Mouse (Mus musculus): ENCODE measurements around the gene Fam57b. TPM values are rescaled to one million over a fixed set of nuclear protein-coding genes. Genes with fewer than 3 reads are reported as not detected.

The Fam57b gene
- polyA plus RNA-seq, 1 experiment from 2014 or later, result 0.33 TPM

DNA sequence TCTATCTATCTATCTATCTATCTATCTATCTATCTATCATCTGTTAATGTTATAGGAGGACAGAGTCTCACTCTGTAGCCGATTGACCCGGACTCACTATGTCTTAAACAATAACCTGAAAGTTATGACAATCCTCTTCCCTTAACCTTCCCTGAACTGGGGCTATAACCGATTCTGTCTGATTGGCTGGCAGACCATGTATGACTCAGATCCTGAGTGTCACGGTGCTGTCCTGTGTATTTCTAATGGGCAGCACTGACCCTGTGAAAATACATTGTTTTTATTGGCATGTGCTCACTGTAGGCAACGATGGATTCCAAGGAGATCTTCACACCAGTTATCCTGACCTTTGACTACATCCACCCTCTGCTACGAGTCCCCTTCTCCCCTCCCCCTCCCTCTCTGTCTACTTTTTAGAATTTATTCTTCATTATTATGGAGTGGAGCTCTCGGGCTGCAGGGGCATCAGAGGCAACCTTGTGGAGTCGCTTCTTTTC, 18.3 kb downstream of the Fam57b start:
- WGBS, result 73% methylated on average over 8 of the region's 8 CpGs
- no peak overlapping the region for H3K27ac ChIP-seq
- ATAC-seq (ENCODE audit: insufficient number of reproducible peaks, insufficient read depth, low FRiP score, low TSS enrichment, low read depth), result no peak

DNA sequence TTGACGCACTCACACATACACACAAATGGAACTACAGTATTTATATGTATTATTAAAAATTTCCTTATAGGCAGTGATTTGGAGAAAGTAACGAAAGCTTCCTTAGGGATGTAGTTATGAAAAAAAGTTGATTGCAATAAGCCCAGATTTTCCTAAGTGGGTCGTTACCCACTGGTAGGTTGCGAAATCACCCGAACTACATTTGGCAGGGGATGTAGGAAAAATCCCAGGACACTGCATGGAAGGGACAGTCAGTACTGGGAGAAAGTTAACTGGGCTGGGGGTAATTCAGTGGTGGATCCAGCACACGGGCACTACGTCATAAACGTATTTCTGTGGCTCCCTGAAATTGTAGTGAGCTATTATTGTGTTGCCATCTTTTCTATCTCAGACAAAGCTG, 19.0 kb downstream of the Fam57b start:
- Histone ChIP-seq H3K9me3 (no peaks in the 10 kb centered on the region), H3K36me3 (no peaks in the 10 kb centered on the region), H3K4me1 (replicated peaks) (no peaks in the 10 kb centered on the region), H3K4me3 (replicated peaks) (no peak overlapping the region), H3K27ac (no peak overlapping the region), H3K27me3 (peaks cover 9% of the 10 kb centered on the region; the same call in 1 of the 2 replicates), H3K9ac (replicated peaks) (no peak overlapping the region), H3K4me2 (no peak overlapping the region)
- 82% methylated on average over 8 of the region's 8 CpGs for WGBS
- ATAC-seq (ENCODE audit: insufficient number of reproducible peaks, insufficient read depth, low FRiP score, low TSS enrichment, low read depth), result no peak

More for the DNA sequence above, 18.3 kb downstream of the Fam57b start:
- no peak overlapping the region for H3K4me3 ChIP-seq (replicated peaks)
- no peaks in the 10 kb centered on the region for H3K4me1 ChIP-seq (replicated peaks)
- peaks cover 9% of the 10 kb centered on the region; the same call in 1 of the 2 replicates for H3K27me3 ChIP-seq
- no peaks in the 10 kb centered on the region for H3K36me3 ChIP-seq
- H3K9me3 ChIP-seq, result no peaks in the 10 kb centered on the region
- no peak overlapping the region for H3K4me2 ChIP-seq
- no peak overlapping the region for H3K9ac ChIP-seq (replicated peaks)

DNA sequence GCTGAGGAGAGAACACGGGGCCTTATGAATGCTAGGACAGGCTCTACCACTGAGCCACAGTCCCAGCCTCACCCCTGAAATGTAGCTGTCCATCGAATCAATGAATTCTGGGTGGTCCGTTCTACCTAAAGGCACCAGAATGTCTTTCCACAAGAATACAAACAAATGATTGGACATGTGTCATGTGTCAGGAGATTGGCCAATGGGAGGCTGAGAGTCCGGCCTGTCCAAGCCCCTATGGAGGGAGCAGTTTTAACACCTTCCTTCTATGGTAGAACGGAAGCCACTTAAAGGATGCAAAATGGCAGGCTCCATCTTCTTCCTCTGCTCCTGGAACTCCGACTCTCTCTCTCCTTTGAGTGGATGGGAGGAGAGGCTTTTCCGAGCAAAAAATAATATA, 20.1 kb downstream of the Fam57b start:
- Histone ChIP-seq H3K9me3 (no peaks in the 10 kb centered on the region), H3K9ac (replicated peaks) (no peak overlapping the region), H3K4me1 (replicated peaks) (0 out of 2 replicates have a peak, but pooled peaks cover under 1% of the 10 kb centered on the region), H3K27ac (no peak overlapping the region), H3K36me3 (no peaks in the 10 kb centered on the region), H3K27me3 (peaks cover 16% of the 10 kb centered on the region), H3K4me3 (replicated peaks) (no peak overlapping the region), H3K4me2 (no peak overlapping the region)
- ATAC-seq (ENCODE audit: insufficient number of reproducible peaks, insufficient read depth, low FRiP score, low TSS enrichment, low read depth), result no peak
- WGBS, result 88% methylated on average over 7 of the region's 7 CpGs

DNA sequence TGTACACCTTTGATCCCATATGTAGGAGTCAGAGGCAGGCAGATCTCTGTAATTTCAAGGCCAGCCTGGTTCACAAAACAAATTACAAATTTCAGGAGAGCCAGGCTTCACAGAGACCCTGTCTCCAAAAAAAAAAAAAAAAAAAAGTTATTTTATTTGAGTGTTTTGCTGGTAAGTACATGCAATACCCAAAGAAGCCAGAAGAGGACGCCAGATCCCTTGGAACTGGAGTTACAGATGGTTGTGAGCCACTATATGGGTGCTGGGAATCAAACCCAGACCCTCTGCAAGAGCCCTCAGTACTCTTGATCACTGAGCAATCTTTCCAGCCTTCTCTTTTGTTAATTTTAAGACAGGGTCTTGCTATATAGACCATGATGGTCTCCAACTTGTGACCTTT, 21.4 kb downstream of the Fam57b start:
- no peak overlapping the region for H3K4me2 ChIP-seq
- H3K36me3 ChIP-seq, result no peaks in the 10 kb centered on the region
- no peak overlapping the region for H3K9ac ChIP-seq (replicated peaks)
- WGBS, result 29% methylated on average over 1 of the region's 1 CpGs
- H3K4me3 ChIP-seq (replicated peaks), result no peak overlapping the region
- H3K9me3 ChIP-seq, result no peaks in the 10 kb centered on the region
- no peak overlapping the region for H3K27ac ChIP-seq
- H3K4me1 ChIP-seq (replicated peaks), result peaks cover 11% of the 10 kb centered on the region
- H3K27me3 ChIP-seq, result peaks cover 22% of the 10 kb centered on the region
- no peak for ATAC-seq (ENCODE audit: insufficient number of reproducible peaks, insufficient read depth, low FRiP score, low TSS enrichment, low read depth)

DNA sequence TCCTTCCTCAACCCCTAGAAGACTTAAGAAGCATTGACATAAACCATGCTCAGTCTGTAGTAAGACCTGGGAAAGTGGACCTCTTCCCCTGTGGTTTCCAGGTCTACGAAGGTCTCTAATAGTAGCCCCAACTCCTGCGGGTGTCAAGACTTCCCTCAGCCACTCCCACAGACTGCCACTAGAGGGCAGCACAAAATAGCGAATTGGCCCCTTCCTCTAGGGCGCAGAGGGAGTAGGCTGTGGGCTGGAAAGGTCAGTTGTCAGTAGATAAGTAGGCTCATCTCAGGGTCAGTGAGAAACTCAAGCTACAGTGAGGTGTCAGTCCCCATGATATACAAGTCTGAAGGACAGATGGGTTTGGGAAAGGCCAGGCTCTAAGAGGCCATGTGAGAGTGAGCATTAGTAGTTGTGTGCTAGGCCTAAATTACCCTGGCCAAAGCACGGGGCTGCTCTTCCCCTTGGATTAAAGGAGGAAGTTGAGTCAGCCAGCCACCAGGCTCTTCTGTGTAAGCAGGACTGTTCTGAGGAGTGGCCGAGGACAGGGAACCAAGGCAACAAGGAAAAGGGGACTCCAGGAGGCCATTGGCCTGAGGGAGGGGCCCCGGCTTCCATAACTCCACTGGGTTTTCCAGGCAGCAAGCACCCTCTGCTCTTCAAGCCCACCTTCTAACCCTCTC, 24.5 kb downstream of the Fam57b start:
- H3K4me2 ChIP-seq, result no peak overlapping the region

DNA sequence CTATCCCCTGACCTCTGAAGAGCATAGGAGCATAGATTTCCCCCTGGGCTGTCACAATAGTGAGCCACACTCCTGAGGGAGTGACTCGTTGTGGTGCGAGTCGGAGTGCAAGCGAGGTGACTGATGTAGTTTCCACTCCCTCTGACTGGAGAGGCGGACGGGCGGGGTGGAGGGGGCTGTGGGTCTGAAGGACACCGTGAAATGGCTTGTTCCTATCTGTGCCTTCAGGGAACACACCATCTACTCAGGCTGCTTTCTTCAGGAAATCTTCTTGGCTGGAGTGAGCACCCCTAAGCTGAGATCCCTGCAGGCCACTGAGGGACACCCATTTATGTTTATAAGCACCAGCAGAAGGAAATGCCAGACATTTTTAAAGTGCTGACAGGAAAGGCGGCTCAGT, 25.3 kb downstream of the Fam57b start:
- Histone ChIP-seq H3K27ac (no peak overlapping the region), H3K27me3 (peaks cover 45% of the 10 kb centered on the region), H3K36me3 (no peaks in the 10 kb centered on the region), H3K4me3 (replicated peaks) (0 out of 2 replicates have a peak overlapping the region, but pooled peaks have one; percentile 33), H3K9me3 (no peaks in the 10 kb centered on the region), H3K9ac (replicated peaks) (no peak overlapping the region), H3K4me1 (replicated peaks) (peaks cover 11% of the 10 kb centered on the region), H3K4me2 (peak overlapping the region; percentile 56)
- 7% methylated on average over 9 of the region's 9 CpGs for WGBS
- ATAC-seq (ENCODE audit: insufficient number of reproducible peaks, insufficient read depth, low FRiP score, low TSS enrichment, low read depth), result no peak

More for the DNA sequence above, 24.5 kb downstream of the Fam57b start:
- 19% methylated on average over 7 of the region's 7 CpGs for WGBS
- no peaks in the 10 kb centered on the region for H3K36me3 ChIP-seq
- H3K9ac ChIP-seq (replicated peaks), result no peak overlapping the region
- H3K9me3 ChIP-seq, result no peaks in the 10 kb centered on the region
- H3K27ac ChIP-seq, result no peak overlapping the region
- ATAC-seq (ENCODE audit: insufficient number of reproducible peaks, insufficient read depth, low FRiP score, low TSS enrichment, low read depth), result no peak
- H3K4me1 ChIP-seq (replicated peaks), result peaks cover 11% of the 10 kb centered on the region
- H3K4me3 ChIP-seq (replicated peaks), result no peak overlapping the region
- peaks cover 45% of the 10 kb centered on the region for H3K27me3 ChIP-seq

DNA sequence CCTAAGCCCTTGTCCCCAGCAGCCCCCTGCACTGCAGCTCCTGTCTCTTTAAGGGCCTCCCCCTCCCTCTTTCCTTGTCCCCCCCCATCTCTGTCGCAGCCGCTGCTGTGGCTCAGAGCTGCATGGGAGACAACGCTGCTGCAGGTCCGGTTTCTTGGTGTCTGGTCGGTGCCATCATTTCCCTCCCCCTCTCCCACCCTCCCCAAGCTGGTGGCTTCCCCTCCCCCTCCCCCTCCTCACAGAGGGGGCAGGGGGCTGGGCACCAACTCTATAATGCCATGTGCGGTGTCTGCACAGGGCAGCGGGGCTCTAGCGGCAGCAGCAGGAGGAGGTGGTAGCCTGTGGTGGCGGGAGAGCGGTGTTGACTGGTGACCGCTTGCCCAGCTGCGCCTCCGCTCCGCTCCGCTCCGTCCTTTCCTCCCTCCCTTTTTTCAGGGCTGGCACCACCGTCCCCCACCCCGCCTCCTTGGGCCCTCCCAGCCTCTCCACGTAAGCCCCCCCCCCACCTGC, 25.8 kb downstream of the Fam57b start:
- Histone ChIP-seq H3K9me3 (no peaks in the 10 kb centered on the region), H3K27me3 (peaks cover 45% of the 10 kb centered on the region), H3K4me3 (replicated peaks) (peak overlapping the region; percentile 33), H3K27ac (no peak overlapping the region), H3K9ac (replicated peaks) (peak overlapping the region; percentile 45; the same call in 1 of the 2 replicates), H3K4me1 (replicated peaks) (peaks cover 11% of the 10 kb centered on the region), H3K36me3 (no peaks in the 10 kb centered on the region), H3K4me2 (peak overlapping the region; percentile 56)
- no peak for ATAC-seq (ENCODE audit: insufficient number of reproducible peaks, insufficient read depth, low FRiP score, low TSS enrichment, low read depth)
- WGBS, result 0% methylated on average over 7 of the region's 19 CpGs

DNA sequence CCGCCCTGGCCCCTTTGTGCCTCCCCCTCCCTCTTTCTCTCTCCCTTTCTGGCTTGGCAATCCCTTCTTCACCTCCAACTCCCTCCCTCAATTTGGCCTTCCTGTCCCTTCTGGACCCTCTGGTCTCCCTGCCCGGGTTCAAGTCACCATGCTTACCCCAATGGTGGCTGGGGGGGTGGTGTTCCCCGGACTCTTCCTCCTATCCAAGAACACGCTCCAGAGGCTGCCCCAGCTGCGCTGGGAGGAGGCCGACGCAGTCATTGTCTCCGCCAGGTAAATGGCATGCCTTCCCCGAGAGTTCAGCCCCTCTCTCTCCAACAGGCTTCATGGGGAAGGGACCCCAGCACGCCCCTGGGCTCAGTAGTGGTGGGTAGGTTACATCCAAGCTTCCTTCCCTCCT, 26.5 kb downstream of the Fam57b start:
- H3K4me2 ChIP-seq, result no peak overlapping the region
- H3K4me1 ChIP-seq (replicated peaks), result peaks cover 11% of the 10 kb centered on the region
- no peaks in the 10 kb centered on the region for H3K9me3 ChIP-seq
- H3K27ac ChIP-seq, result no peak overlapping the region
- H3K4me3 ChIP-seq (replicated peaks), result no peak overlapping the region
- ATAC-seq (ENCODE audit: insufficient number of reproducible peaks, insufficient read depth, low FRiP score, low TSS enrichment, low read depth), result no peak
- peaks cover 48% of the 10 kb centered on the region for H3K27me3 ChIP-seq
- no peak overlapping the region for H3K9ac ChIP-seq (replicated peaks)
- WGBS, result 14% methylated on average over 10 of the region's 10 CpGs
- H3K36me3 ChIP-seq, result no peaks in the 10 kb centered on the region

DNA sequence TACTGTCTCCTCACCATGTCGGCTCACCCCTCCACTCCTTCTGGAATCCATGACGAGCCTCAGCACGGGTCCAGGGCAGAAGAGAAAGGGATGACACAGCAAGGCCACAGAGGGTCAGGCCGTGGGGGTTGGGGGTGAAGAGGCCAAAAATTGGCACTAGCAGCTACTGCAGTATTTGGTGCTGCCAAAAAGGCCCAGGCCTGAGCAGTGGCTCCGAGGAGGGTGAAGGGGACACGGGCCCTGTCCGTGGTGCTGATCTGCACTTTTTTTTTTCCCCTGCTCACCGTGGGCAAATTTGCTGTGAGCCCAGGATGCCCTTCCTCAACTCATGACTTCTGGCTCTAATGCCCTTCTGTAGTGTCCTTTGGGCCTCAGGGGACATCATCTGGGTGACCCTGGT, 27.9 kb downstream of the Fam57b start:
- no peak for ATAC-seq (ENCODE audit: insufficient number of reproducible peaks, insufficient read depth, low FRiP score, low TSS enrichment, low read depth)
- Histone ChIP-seq H3K27me3 (peaks cover 63% of the 10 kb centered on the region), H3K4me2 (no peak overlapping the region), H3K27ac (no peak overlapping the region), H3K4me1 (replicated peaks) (peaks cover 18% of the 10 kb centered on the region), H3K36me3 (no peaks in the 10 kb centered on the region), H3K9ac (replicated peaks) (no peak overlapping the region), H3K4me3 (replicated peaks) (no peak overlapping the region), H3K9me3 (no peaks in the 10 kb centered on the region)
- WGBS, result 15% methylated on average over 8 of the region's 8 CpGs

DNA sequence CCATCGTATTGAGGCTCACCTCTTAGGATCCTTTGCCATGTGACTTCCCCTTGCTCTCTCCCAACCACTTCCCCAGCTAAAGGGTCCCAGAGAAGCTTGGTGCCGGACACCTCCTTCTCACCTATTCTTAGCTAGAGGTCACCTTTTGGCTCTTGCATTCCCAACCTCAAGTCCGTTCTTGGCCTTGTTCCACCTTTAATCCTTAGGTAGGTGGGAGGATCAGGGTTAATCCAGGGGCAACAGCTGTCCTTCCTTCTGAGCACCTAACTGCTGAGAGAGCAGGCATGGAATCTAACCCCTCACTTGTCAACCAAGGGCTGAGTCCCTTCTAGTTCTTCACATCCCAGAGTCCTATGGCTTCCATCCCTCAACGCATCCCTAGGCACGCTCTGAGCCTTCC, 28.5 kb downstream of the Fam57b start:
- peaks cover 18% of the 10 kb centered on the region for H3K4me1 ChIP-seq (replicated peaks)
- no peak overlapping the region for H3K4me2 ChIP-seq
- no peak overlapping the region for H3K4me3 ChIP-seq (replicated peaks)
- no peak for ATAC-seq (ENCODE audit: insufficient number of reproducible peaks, insufficient read depth, low FRiP score, low TSS enrichment, low read depth)
- WGBS, result 64% methylated on average over 5 of the region's 5 CpGs
- no peak overlapping the region for H3K27ac ChIP-seq
- no peak overlapping the region for H3K9ac ChIP-seq (replicated peaks)
- H3K36me3 ChIP-seq, result no peaks in the 10 kb centered on the region
- no peaks in the 10 kb centered on the region for H3K9me3 ChIP-seq
- H3K27me3 ChIP-seq, result peaks cover 68% of the 10 kb centered on the region

DNA sequence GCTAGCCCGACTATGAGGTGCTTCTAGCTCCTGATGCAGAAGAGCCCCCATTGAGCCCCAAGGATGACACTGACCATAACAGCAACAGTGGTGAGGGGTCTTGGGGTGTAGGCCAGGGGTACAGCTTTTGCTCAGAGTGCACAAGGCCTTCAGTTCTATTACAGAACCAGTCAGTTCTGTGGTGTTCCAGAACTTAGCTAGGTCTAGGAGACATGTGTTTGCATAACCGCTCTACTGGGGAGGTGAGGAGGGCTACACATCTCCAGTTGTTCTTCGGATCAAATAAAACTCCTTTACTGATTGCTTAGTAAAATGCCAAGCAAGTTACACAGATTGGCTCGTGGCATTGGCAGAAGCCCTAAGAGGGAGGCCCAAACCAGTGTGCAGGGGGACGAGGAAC, 34.1 kb downstream of the Fam57b start, which contains the start of gene 4930451I11Rik:
Gene 4930451I11Rik (minus strand): TSS at position 101 of the 400 bp plus-strand sequence.
- H3K27ac ChIP-seq, result no peak within 1 kb of the TSS
- no peak for ATAC-seq (ENCODE audit: insufficient number of reproducible peaks, insufficient read depth, low FRiP score, low TSS enrichment, low read depth)
- H3K4me3 ChIP-seq (replicated peaks), result peak within 1 kb of the TSS; percentile 23
- H3K4me1 ChIP-seq (replicated peaks), result peaks cover 11% of the 10 kb centered on the region
- H3K27me3 ChIP-seq, result peaks cover 30% of the 10 kb centered on the region
- WGBS, result 61% methylated on average over 5 of the region's 5 CpGs
- H3K36me3 ChIP-seq, result no peaks in the 10 kb centered on the region
- H3K4me2 ChIP-seq, result peak within 1 kb of the TSS; percentile 51
- no peaks in the 10 kb centered on the region for H3K9me3 ChIP-seq
- H3K9ac ChIP-seq (replicated peaks), result no peak within 1 kb of the TSS
